Mouse (Mus musculus) liver, embryonic 14.5 days (tissue): ENCODE results near the gene Magi1.

Source experiments
- CTCF ChIP-seq: IDR thresholded peaks from 2 replicates; pipeline ENCODE4 v1.5.1; 2016; ENCODE audit warnings: antibody characterized with exemption, low read depth, control low read depth
- EP300 ChIP-seq: IDR thresholded peaks from 2 replicates; pipeline ENCODE4 v1.6.1; 2016; ENCODE audit warnings: antibody characterized with exemption, low read depth

GRCm38 (mm10) chr6:94308498-94308897, 24.8 kb upstream of the Magi1 start:
- TF ChIP-seq EP300 (no peak), CTCF (no peak)
